Mouse (Mus musculus): ENCODE data around the gene 4930432K21Rik.

The 4930432K21Rik gene

GRCm38 (mm10) chr8:84147769-84148530, at the start of gene 4930432K21Rik, which contains the start of gene Cc2d1a:
Gene 4930432K21Rik, plus strand, starts transcription at chr8:84148025.
Gene Cc2d1a, minus strand, starts transcription at chr8:84147936.
- peak; percentile 89 to 90 for DNase-seq (ENCODE audit: low spot score in 2 of 2)

DNA sequence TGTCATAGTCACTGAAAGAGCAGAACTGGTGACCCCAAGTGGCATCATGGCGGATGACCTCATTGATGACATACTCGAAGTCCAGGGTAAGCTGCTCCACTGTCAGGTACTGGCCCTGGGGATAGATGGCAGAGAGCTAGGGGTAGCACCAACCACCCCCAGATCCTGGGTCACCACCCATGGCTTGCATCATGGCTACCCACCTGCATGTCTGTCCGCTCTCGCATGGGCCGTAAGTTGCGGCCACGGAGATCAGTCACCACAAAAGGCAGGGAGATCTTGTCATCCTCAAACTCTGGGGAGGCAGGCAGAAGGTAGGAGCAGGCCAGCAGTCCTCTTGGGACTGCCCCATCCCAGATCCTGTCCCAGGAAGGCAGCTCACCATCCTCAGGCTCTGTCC, 49.4 kb upstream of the 4930432K21Rik start:
- no peak for DNase-seq (ENCODE audit: low spot score in 2 of 2)

DNA sequence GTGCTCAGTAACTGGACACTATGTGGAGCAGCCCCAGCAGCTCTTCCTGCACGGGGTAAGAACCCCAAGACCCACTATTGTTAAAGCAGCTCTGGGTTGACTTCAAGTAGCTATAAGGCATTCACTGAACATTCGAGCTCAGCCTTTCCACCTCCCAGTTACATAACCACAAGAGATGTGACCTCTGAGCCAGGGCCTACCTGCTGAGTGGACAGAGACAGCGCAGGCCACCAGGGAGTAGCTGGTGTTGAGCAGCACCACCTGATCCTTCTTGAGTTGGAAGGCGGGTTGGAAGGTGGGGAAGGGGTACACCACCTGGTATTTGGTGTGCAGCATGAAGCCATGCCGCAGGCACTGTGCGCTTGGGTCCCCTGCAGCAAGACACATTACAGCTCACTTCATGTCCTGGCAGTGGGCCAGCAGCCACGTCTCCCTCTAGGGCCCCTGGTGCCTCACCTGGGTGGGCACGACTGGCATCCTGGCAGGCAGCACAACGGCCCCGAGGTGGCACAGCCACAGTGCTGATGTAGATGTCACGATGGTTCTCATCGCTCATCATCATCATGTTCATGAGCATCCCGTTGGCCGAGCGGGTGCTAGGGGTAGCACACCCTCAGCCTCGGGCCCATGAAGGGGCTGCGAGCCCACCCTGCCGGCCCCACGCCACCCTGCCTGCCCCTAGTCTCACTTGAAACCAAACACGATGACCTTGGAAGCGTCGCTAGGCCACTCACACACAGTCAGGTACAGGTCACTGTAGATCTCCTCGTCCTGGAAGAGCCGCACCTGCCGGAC, 46.2 kb upstream of the 4930432K21Rik start:
- no peak for DNase-seq (ENCODE audit: low spot score in 2 of 2)

DNA sequence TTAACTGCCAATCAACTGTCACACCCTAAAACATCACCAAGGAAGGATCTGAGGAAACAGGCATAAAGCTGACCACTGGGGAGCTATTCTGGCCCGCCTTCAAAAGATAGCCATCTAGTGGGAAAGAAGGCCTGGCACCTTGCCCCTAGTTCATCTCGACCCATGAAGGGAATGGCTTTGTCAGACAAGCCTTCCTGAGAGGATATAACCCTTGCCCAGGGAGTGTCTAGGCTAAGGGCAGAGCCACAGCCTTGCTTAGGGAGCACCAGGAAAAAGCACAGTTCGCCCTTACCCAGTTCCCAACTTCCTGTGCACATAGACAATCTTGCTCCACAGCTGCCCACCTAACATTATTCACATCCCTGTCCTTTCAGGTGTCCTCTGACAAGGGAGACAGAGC, 44.2 kb upstream of the 4930432K21Rik start:
- no peak for DNase-seq (ENCODE audit: low spot score in 2 of 2)

GRCm38 (mm10) chr8:84104221-84104620, 43.6 kb upstream of the 4930432K21Rik start:
- peak in 1 of 2 experiments; percentile 56 for DNase-seq (ENCODE audit: low spot score in 2 of 2)

DNA sequence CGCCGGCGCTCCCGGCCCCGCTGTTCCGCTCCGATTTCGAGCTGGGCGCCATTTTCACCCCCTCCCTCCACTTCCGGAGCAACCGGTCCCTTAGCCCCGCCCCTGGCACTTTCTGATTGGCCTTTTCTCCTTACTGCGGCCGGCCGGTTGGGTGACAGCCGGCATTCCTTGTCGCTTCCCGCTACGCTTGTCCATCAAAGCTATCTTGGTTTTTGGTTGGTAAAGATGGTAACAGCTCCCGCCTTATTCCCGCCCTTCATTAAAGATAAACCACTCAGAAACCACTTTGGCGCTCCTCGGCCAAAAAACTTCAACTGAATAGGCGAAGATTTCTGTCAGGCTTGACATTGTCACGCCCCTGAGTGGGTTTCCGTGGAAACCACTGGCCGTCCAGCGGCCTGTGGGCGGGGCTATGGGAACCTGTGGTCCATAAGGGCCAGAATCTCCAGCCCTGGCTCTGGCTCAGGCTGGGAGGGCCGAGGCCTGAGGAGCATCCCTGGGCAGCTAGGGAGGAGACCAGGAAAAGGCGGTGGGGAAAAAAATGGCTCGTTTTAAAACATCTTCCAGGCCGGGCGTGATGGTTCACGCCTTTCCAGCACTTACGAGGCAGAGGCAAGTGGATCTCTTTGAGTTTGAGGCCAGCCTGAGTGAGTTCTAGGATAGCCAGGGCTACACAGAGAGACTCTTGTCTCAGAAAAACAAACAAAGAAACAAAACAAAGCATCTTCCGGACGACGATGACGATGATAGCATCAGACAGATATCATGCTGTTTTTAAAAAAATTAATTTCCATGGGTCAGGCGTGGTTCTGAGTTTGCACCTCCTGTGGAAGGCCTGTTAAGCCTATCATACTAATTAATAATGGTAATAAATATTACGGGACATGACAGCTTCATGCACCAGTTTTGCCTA, 42.9 kb upstream of the 4930432K21Rik start, which contains the start of gene Dcaf15:
TSS of gene Dcaf15 (minus strand) at position 72 of the 913 bp plus-strand sequence.
- peak; percentile 97 to 99 for DNase-seq (ENCODE audit: low spot score in 2 of 2)

- DNase-seq (ENCODE audit: low spot score in 2 of 2): no peak
Observed at GRCm38 (mm10) chr8:84105676-84106075, 42.1 kb upstream of the 4930432K21Rik start.

GRCm38 (mm10) chr8:84106216-84107040, 41.4 kb upstream of the 4930432K21Rik start:
- DNase-seq (ENCODE audit: low spot score in 2 of 2): no peak

DNA sequence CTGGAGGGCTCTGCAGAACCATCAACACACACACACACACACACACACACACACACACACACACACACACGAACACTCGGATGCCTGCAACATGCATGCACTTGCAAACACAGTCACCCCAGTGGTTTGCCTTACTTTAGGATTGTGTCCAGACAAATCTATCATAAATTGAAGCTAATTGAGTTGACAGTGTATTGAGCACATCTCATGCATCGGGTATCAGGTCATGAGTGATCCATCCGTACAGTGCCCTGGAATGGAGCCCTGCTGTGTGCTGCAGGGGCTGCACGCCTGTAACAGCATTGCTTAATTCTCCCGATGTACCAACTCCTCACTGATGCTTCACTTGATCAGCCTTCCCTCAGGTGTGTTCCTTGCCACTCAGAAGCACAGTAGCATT, 32.2 kb upstream of the 4930432K21Rik start:
- DNase-seq (ENCODE audit: low spot score in 2 of 2): no peak

DNA sequence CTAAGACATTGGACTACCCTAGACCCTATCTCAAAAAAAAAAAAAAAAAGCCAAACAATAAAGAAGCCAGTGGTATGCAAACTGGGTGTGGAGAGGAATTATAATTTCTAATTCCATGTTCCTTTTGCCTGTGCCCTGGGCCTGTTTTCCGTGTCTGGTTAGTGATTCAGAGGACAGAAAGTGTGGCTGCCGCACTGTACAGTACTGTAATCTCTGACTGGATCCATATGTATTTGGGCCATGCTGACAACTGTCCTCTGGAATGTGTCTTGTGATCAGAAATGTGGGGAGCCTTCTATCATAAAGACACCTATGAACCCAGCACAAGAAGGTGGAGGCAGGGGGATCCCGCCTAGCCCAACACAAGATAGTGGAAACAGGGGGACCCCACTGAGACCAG, 25.7 kb upstream of the 4930432K21Rik start:
- no peak for DNase-seq (ENCODE audit: low spot score in 2 of 2)

DNA sequence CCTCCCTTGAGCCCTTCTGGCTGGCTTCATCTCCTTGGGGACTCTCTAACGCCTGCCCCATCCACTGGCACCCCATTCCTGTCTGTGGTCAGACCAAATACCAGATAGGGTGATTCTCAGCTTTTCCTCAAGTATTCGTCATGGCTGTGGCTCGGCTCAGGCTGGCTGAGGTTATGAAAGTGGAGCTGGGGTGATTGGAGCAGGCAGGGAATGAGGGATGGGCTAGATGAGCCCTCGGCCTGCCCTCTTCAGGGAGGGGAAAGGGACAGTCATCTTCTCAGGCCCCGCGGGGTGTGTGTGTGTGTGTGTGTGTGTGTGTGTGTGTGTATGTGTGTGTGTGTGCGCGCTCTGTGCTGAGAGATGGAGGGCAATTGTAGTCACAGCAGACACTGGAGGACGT, 22.2 kb upstream of the 4930432K21Rik start, which contains the start of gene Podnl1:
TSS of gene Podnl1 (plus strand) at position 334 of the 400 bp plus-strand sequence.
- no peak for DNase-seq (ENCODE audit: low spot score in 2 of 2)

GRCm38 (mm10) chr8:84126742-84127141, 21.1 kb upstream of the 4930432K21Rik start:
- DNase-seq (ENCODE audit: low spot score in 2 of 2): no peak

- no peak for DNase-seq (ENCODE audit: low spot score in 2 of 2)
Observed at GRCm38 (mm10) chr8:84127202-84127901, 20.5 kb upstream of the 4930432K21Rik start.

DNA sequence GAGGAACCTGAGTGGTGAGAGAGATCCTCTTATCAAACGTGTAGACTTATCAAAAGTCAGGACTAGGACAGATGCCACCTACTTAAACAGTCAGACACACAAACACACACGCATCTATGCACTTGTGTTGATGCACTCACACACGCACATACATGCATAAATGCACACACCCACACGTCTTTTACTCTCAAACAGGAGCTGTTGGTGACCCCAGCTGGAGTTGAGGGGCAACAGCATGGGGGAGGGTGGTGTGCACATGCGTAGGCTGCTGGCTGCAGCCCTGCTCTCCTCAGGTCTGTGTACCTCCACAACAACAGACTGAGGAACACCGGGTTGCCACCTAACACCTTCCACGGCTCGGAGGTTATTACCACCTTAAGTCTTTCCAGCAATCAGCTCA, 19.5 kb upstream of the 4930432K21Rik start:
- DNase-seq (ENCODE audit: low spot score in 2 of 2): no peak

GRCm38 (mm10) chr8:84130806-84131205, 17.0 kb upstream of the 4930432K21Rik start:
- DNase-seq (ENCODE audit: low spot score in 2 of 2): no peak

GRCm38 (mm10) chr8:84132225-84132624, 15.6 kb upstream of the 4930432K21Rik start:
- DNase-seq (ENCODE audit: low spot score in 2 of 2): no peak

DNA sequence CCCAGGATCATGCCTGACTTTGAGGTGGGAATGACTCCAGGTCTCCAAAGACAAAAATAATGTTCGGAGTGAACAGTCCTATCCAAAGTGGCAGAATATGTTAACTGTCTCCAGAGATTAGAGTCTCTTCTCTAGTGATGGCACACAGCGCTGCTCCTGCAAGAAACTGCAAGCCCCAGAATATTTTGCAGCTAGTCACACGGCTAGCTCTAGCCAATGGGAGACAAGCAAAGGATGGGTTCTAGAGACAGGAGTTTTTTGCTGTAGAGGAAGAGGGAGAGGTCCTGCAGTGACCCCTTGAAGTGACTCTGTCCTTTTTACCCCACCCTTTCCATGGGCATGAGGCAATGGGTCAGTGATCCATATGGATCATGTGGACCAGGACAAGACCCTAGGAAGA, 10.0 kb upstream of the 4930432K21Rik start:
- no peak for DNase-seq (ENCODE audit: low spot score in 2 of 2)

DNA sequence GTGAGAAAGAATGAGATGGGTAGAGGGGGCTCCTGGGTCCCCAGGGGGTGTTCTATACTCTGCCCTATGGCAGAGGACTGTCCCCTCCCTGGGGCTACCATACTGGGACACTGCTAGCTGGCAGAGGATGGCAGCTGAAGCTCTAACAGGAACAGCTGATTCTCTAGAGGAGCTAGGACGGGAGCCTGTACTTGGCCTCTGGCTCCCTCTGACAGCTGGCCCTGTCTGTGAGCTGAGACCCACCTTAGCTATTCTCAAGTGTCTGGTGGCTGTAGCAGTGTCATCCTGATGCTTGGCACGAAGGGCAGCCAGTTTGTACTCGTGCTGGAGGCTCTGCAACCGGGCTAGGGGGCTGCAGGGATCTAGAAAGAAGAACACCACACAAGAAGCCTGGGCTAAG, 7.0 kb upstream of the 4930432K21Rik start:
- no peak for DNase-seq (ENCODE audit: low spot score in 2 of 2)

DNA sequence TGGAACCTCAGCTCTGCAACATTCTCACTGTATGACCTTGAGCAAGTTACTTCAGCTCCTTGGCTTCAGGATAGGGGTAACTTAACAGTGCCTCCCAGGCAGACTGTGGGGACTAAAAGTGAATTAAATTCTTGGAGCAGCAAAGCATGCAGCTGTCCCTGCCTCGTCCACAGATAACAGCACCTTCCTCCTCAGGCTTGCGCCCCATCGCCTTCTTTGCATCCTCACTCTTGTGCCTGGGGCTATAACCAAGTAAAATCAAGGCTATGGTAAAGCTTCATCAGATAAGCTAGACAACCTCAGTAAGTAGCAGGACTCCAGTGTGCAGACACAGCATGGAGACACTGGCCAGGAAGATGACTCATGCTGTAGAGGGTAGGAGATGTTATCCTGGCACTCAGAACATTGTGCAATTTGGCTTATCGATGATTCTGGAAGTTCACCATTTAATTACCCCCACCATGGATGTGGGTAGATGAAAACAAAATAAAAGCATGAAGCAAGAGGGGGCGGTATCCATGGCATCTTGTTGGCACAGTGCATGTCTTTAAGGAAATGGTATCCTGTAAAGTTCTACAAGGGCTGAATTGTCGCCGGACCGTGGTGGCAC, 3.1 kb upstream of the 4930432K21Rik start:
- DNase-seq (ENCODE audit: low spot score in 2 of 2): no peak

DNA sequence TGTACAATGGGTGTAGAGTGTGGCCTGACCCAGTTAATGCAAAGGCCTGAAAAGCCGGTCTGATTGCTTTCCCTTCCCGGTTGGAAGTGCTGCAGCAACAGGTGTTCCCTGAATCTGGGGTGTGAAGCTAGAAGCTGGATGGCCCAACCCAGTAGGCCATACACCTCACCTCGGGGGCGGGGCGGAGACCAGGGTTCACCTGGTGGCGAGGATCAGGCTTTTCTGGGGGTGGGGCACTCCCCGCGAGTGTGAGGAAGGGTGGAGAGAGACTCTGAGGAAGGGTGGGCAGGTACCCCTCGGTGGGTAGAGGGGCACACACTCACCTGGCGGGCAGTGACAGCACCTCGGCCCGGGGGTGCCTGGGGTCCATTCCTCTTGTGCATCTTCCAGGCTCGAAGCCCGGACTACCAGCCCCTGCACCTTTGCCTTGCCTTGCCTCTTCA, 480 bp upstream of the 4930432K21Rik start:
- DNase-seq (ENCODE audit: low spot score in 2 of 2): no peak
